Mouse (Mus musculus) heart, embryonic 16.5 days (tissue): Measurements from ENCODE around the gene Mrpl12. TPM values are rescaled to one million over a fixed set of nuclear protein-coding genes. Genes with fewer than 3 reads are reported as not detected.
"Not testable (repeated sequence)": the region's sequence is repeated elsewhere in the genome, so short reads cannot be mapped to it uniquely, and the experiment has no call there.

Source experiments
- ATAC-seq: fragments of 200-750 bp; cut with Nextera tagmentation; replicated peaks from 2 replicates; pipeline ENCODE4 v1.8.0; 2017; ENCODE audit warnings: moderate number of reproducible peaks; ENCODE audit not compliant: insufficient read depth, low FRiP score; ENCODE audit errors: extremely low read depth
- H3K27ac ChIP-seq: fragments of 300-500 bp; sonication (generic); 2 replicates; pipeline ENCODE4 v1.5.1; 2014; ENCODE audit warnings: mild to moderate bottlenecking, low read length, control low read depth, moderate library complexity
- H3K27me3 ChIP-seq: fragments of 300-500 bp; sonication (generic); 2 replicates; pipeline ENCODE4 v1.6.1; 2014; ENCODE audit warnings: low read length, mixed read lengths; ENCODE audit not compliant: control insufficient read depth, insufficient read depth
- H3K36me3 ChIP-seq: fragments of 300-500 bp; sonication (generic); 2 replicates; pipeline ENCODE4 v1.6.1; 2014; ENCODE audit not compliant: control insufficient read depth, insufficient read depth
- H3K4me1 ChIP-seq: fragments of 300-500 bp; sonication (generic); 2 replicates; pipeline ENCODE4 v1.6.1; 2014; ENCODE audit warnings: low read length, mixed read lengths; ENCODE audit not compliant: control insufficient read depth, insufficient read depth
- H3K4me2 ChIP-seq: fragments of 300-500 bp; sonication (generic); 2 replicates; pipeline ENCODE4 v1.6.1; 2014; ENCODE audit warnings: low read depth, mild to moderate bottlenecking, control low read depth, low read length
- H3K4me3 ChIP-seq: fragments of 300-500 bp; sonication (generic); 2 replicates; pipeline ENCODE4 v1.5.1; 2014; ENCODE audit warnings: mild to moderate bottlenecking, control low read depth, low read length
- H3K9ac ChIP-seq: fragments of 300-500 bp; sonication (generic); 2 replicates; pipeline ENCODE4 v1.6.1; 2014; ENCODE audit warnings: low read length, control low read depth
- H3K9me3 ChIP-seq: fragments of 300-500 bp; sonication (generic); replicated peaks from 2 replicates; pipeline ENCODE4 v1.6.1; 2016; ENCODE audit warnings: low read length; ENCODE audit not compliant: control insufficient read depth
- WGBS: fragments of 180-500 bp; shearing (Covaris S2); extraction: QIAGEN DNeasy Blood & Tissue Kit; methylation state at CpG from one replicate; pipeline ENCODE4 v1.1.7; 2014; 5-methylcytosine and 5-hydroxymethylcytosine counted together
- polyA plus RNA-seq: library from polyadenylated mRNA; unstranded; fragments of >200 nt; fragmentation: Nextera tagmentation; extraction: Ambion mirVana; gene quantifications from 2 replicates; pipeline ENCODE4 v1.2.1, GENCODE M21; 2015

The Mrpl12 gene
- polyA plus RNA-seq, 1 experiment from 2014 or later, result 252 TPM

DNA sequence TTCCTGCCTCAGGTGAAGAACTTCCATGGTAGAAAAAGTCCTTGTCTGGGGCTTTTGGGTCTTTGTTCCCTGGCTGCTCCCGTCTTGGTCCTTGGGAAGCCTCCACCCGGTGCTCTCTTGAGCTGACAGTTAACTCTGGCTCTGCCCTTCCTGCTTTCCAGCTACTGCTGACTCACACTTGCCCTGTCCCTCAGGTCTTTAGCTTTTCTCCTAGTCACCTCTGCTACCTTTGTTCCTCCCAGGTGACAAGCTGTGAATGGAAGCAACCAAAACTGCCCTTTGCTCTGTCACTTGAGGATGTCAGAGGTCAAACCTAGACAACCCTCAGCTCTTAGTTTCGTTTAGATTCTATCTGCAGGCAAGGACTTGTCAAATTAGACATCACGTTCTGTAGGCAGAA, 25.5 kb downstream of the Mrpl12 start:
- peak overlapping the region; percentile 62 for H3K27ac ChIP-seq
- WGBS, result 30% methylated on average over 4 of the region's 4 CpGs
- H3K27me3 ChIP-seq, result no peaks in the 10 kb centered on the region
- no peak overlapping the region for H3K4me3 ChIP-seq
- no peak overlapping the region for H3K9ac ChIP-seq
- no peaks in the 10 kb centered on the region for H3K36me3 ChIP-seq
- H3K9me3 ChIP-seq, result no peaks in the 10 kb centered on the region
- peak overlapping the region; percentile 65 for H3K4me2 ChIP-seq
- no peaks in the 10 kb centered on the region for H3K4me1 ChIP-seq
- no peak for ATAC-seq

DNA sequence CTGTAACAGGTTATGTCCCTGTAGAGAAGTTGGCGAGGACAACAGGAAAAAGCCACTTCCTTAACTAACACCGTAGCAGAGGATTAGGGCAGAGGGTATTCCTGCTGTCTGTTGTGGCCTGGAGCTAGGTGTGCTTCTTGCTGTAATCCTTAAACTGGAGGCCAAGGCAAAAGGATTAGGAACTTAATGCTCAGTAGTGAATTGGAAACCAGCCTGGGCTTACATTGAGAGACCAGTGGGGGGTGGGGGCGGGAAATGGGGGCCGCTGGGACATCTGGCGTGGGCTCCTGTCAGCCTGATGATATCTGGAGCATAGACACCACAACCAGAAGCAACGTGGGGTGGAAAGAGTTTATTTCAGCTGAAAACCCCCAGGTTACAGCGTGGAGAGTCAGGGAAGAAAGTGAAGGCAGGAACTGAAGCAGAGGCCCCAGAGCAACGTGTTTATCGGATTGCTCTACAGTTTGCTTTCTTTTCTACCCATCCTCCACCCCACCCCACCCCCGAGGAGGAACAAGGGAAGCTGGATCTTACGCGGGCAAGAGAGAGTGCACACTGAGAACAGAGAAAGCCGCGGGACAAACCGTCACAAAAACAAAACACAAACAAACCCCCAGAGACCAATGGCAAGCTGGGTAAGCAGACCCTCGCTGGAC, 26.1 kb downstream of the Mrpl12 start:
- peak overlapping the region; percentile 62 for H3K27ac ChIP-seq
- H3K9me3 ChIP-seq, result no peaks in the 10 kb centered on the region
- peak overlapping the region; percentile 57 for H3K9ac ChIP-seq
- peak overlapping the region; percentile 39 for H3K4me3 ChIP-seq
- WGBS, result 9% methylated on average over 16 of the region's 16 CpGs
- peak overlapping the region; percentile 65 for H3K4me2 ChIP-seq
- no peaks in the 10 kb centered on the region for H3K27me3 ChIP-seq
- no peaks in the 10 kb centered on the region for H3K4me1 ChIP-seq
- no peak; the same call in 1 of the 2 replicates for ATAC-seq
- no peaks in the 10 kb centered on the region for H3K36me3 ChIP-seq

DNA sequence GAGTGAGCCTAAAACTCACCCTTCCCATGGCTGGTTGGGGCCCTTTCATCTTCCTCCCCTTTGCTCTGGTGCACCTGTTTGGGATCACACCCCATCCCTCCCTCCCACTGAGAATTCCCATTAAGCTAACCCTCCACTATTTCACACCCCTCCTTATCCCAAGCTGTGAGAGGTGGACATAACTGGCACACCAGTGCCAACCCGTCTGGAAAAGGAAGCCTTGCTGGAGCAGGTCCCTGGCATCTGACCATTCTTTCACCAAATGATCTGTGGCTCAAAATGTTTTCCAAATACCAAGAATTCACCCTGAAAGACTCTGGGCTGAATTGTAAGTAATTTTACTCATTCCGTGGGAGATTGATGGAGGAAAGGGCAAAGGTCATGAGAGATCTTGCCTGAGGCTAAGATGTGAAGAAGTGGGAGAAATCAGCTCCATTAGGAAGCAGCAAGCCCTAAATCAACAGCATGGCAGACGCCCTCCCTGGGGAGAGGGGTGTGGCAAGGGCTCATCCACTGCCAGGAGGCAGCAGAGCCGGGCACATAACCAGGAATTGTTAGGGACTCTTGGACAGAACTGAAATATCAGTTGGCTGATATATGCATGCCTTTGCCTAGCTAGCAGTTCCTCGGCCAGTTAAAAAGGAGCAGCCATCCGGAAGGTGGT, 28.5 kb downstream of the Mrpl12 start:
- H3K9ac ChIP-seq, result no peak overlapping the region
- no peaks in the 10 kb centered on the region; the same call in 1 of the 2 replicates for H3K4me1 ChIP-seq
- H3K4me2 ChIP-seq, result no peak overlapping the region
- no peaks in the 10 kb centered on the region for H3K36me3 ChIP-seq
- no peaks in the 10 kb centered on the region for H3K9me3 ChIP-seq
- H3K4me3 ChIP-seq, result no peak overlapping the region
- no peaks in the 10 kb centered on the region for H3K27me3 ChIP-seq
- ATAC-seq, result no peak
- H3K27ac ChIP-seq, result no peak overlapping the region
- WGBS, result 49% methylated on average over 6 of the region's 6 CpGs

DNA sequence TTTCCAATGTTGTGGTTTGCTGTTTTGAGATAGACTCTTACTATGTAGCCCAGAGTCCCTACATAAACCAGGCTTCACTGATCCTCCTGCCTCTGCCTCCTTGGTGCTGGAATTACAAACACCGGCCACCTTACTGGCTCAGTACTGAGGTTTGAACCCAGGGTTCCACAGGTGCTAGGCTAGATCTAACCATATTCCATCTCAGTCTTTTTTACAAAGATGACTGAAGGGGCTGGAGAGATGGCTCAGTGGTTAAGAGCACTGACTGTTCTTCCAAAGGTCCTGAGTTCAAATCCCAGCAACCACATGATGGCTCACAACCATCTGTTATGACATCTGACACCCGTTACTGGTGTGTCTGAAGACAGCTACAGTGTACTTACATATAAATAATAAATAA, 29.8 kb downstream of the Mrpl12 start:
- not testable (repeated sequence) for H3K4me1 ChIP-seq, ATAC-seq, H3K9ac ChIP-seq, H3K27me3 ChIP-seq, H3K27ac ChIP-seq, H3K4me3 ChIP-seq, H3K36me3 ChIP-seq, H3K4me2 ChIP-seq, H3K9me3 ChIP-seq
- WGBS, result 85% methylated on average over 2 of the region's 2 CpGs

DNA sequence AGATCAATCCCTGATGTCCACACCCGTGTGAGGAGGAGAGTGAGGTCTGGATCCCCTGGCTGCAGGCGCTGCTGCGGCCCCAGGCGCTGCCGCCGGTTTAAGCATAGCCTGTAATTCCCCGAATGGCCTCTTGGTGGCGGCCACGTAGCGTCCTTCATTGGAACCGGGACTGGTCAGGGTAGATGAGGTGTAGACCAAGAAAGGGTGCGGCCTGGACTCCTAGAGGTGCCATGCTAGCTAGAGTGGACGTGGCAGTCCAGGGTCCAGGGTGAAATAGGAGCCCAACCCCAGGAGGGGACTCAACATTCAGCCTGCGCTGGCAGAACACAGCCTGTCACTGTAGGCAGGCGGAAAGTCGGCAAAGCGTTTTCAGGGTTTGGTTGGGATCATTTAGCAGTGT, 31.2 kb downstream of the Mrpl12 start:
- Histone ChIP-seq H3K27me3 (no peaks in the 10 kb centered on the region), H3K36me3 (no peaks in the 10 kb centered on the region), H3K4me3 (no peak overlapping the region), H3K27ac (no peak overlapping the region), H3K4me1 (peaks cover 8% of the 10 kb centered on the region), H3K9me3 (no peaks in the 10 kb centered on the region), H3K9ac (no peak overlapping the region), H3K4me2 (no peak overlapping the region)
- 17% methylated on average over 17 of the region's 17 CpGs for WGBS
- ATAC-seq, result 0 out of 2 replicates have a peak, but pooled peaks have one; percentile 11

DNA sequence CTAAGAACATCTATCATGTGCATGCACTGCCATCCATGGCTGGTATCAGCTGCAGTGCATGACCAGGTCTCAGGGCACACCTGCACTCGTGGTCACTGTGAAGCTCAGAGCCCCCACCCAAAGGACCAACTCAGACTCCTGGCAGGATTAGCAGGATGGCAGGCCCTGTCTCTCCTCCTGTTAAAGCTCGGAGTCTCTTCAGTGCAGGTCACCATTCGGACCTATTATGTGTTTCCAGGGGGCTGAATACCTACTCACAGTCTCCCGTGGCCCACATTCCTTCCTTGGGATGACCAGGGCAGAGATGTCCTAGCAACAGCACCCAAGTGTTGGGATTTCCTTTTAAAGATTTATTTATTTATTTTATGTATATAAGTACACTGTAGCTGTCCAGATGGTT, 32.7 kb downstream of the Mrpl12 start:
- no peak for ATAC-seq
- Histone ChIP-seq H3K9ac (no peak overlapping the region), H3K27ac (no peak overlapping the region), H3K4me1 (peaks cover 12% of the 10 kb centered on the region), H3K36me3 (no peaks in the 10 kb centered on the region), H3K4me3 (no peak overlapping the region), H3K27me3 (no peaks in the 10 kb centered on the region), H3K9me3 (no peaks in the 10 kb centered on the region), H3K4me2 (no peak overlapping the region)
- 86% methylated on average over 4 of the region's 4 CpGs for WGBS

DNA sequence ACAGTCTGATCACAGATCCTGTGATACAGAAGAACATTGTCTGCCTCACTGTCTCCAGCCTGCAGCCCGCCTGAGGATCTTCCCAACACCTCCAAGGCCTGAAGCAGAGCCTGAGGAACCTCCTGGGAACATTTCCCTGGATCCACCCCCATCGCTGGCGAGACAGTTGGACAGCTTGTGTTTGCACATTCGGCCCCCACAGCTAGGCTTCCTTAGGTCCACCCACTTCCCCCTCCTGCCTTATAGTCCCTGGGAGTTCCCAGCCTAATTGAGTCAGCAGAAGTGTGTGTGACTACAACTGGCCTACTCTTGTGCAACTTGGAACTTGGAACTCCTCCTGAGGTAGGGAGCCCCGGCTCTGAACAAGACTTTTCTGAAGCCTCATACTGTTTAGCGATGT, 33.6 kb downstream of the Mrpl12 start:
- 0 out of 2 replicates have a peak, but pooled peaks have one; percentile 38 for ATAC-seq
- WGBS, result 56% methylated on average over 6 of the region's 6 CpGs
- Histone ChIP-seq H3K36me3 (no peaks in the 10 kb centered on the region), H3K4me1 (peaks cover 12% of the 10 kb centered on the region), H3K27me3 (no peaks in the 10 kb centered on the region; the same call in 1 of the 2 replicates), H3K27ac (peak overlapping the region; percentile 31), H3K9me3 (no peaks in the 10 kb centered on the region), H3K4me2 (no peak overlapping the region), H3K9ac (no peak overlapping the region), H3K4me3 (no peak overlapping the region)

DNA sequence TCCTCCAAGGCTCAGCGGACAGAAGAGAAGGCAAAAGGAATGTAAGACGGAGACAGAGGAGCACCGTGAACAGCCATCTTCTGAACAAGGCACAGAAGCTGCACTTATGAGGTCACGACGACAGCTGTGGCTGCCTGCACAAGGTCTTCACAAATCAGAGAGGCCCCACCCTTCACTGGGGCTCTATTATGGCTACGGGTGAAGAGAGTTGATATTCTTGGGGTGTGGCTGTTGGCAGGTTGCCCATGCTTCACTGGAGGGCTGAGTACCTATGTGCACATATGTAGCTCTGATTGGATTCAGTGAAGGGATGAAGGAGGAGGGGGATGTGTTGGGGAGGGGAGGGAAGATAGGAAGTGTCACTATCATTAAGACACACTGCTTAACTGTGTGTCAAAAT, 34.1 kb downstream of the Mrpl12 start:
- WGBS, result 55% methylated on average over 6 of the region's 6 CpGs
- no peak overlapping the region for H3K4me2 ChIP-seq
- no peak overlapping the region for H3K9ac ChIP-seq
- H3K4me3 ChIP-seq, result no peak overlapping the region
- no peaks in the 10 kb centered on the region for H3K9me3 ChIP-seq
- ATAC-seq, result no peak
- peak overlapping the region; percentile 31 for H3K27ac ChIP-seq
- H3K4me1 ChIP-seq, result peaks cover 12% of the 10 kb centered on the region
- no peaks in the 10 kb centered on the region; the same call in 1 of the 2 replicates for H3K27me3 ChIP-seq
- no peaks in the 10 kb centered on the region for H3K36me3 ChIP-seq

DNA sequence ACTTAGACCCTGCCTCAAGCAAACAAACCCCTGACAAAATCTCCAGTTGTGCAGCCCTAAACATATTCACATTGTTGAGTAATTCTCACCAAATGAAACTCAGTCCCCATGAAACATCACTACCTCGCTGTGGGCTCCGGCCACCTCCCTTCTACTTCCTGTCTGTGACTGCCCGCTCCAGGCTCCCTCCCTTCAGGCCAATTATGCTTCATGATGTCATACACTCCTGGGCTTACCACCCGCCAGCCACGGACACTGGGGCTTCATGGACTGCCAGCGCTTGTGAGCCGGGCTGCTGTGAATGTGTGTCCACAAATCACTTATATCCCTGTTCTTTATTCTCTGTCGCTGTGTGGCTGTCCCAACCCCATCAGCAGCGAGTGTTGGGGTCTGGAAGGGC, 35.3 kb downstream of the Mrpl12 start:
- H3K36me3 ChIP-seq, result no peaks in the 10 kb centered on the region
- 27% methylated on average over 9 of the region's 9 CpGs for WGBS
- no peaks in the 10 kb centered on the region; the same call in 1 of the 2 replicates for H3K27me3 ChIP-seq
- peaks cover 12% of the 10 kb centered on the region for H3K4me1 ChIP-seq
- H3K27ac ChIP-seq, result peak overlapping the region; percentile 63
- peak overlapping the region; percentile 55 for H3K9ac ChIP-seq
- peak overlapping the region; percentile 20 for H3K4me2 ChIP-seq
- no peak overlapping the region for H3K4me3 ChIP-seq
- ATAC-seq, result peak; percentile 71
- no peaks in the 10 kb centered on the region for H3K9me3 ChIP-seq
